Mouse (Mus musculus): Measurements from ENCODE around the gene Olfr843.

Olfr843 gene

DNA sequence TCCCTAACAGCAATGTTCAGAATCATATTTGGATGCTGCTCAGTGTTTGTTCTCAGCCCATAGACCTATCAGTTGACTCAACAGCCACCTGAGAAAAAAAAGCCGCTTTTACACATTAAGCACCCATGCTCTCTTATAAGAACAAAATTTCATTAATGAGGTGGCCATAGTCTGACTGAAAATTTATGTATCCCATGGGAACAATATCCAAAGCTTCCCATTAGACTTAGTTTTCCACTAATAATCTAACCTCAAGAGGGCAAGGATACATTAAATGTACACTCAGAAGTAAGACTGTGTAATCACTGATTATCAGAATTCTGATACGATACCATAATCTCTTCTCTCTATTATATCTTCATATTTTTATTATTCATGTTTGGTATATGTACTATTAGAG is at the start of gene Olfr843:
Gene Olfr843 (minus strand): TSS at position 101 of the 400 bp plus-strand sequence.
- no peak for DNase-seq

Measured in lung, postnatal 4 days (tissue).